Mouse (Mus musculus) kidney, adult 18-20 months (tissue): ENCODE data around the gene Frmd5.

Experiments used
- DNase-seq: peaks from one replicate; pipeline ENCODE4 v3.0.0; 2021

Gene Frmd5

DNA sequence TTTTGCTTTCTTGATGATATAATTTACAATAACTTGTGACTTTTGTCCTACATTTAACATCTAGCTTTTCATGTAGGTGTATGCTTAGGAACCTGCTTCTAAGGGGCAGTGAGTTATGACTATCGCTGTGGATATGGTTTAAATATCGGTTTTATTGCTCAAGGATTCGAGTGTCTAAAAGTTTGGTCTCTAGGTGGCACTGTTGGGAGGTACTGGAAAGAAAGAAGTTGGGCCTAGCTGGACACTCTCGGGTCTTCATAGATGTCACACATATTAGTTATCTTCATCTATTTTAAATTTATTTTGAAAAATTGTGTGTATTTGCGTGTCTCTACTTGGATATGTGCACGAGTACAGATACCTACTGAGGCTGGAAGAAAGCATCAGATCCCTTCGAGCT lies 127.2 kb downstream of the Frmd5 start:
- DNase-seq = no peak

DNA sequence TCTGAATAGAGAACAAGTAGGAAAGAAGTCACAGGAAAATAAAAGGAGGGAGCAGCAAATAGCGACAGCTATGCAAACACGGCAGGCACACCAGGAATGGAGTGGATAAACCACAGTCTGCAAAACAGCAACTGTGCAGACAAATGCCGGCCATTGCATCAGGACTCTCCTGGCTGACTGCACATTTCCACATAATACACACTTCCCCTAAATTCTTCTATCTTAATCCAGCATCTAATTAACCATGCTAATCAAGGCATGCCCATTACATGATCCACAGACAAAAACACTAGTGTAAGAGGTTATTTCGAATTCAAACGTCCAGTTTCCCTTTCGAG lies 129.3 kb downstream of the Frmd5 start:
- no peak for DNase-seq

DNA sequence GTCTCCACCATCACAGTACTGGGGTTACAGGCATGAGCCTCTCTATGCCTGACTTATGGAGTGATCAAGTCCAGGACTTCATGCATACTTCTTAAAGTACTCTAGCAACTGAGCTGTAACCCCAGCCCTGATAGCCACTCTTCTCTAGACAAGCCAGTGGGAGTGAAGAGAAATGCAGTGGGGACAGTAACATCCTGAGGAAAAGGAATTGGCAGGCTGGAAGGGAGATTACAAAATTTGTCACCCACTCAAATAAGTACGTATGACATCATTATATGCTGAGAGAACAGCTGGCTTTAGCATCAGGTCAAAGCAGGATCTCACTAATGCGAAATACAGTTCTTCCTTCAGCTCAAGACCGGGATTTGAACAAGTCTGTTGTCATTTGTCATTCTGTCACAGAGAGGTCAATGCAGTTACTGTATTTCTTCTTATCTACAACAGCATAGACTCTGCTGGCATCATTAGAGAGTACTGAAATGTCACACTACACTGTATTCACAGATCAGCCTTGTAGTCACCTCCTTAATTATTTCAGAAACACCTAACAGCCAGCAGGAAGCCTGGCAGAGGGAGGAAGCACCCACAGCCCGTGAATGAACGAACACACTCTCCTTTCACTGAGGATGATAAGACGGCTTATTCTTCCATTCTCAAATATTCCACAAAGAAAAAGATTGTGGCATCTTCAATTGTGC lies 129.8 kb downstream of the Frmd5 start:
- DNase-seq = no peak

DNA sequence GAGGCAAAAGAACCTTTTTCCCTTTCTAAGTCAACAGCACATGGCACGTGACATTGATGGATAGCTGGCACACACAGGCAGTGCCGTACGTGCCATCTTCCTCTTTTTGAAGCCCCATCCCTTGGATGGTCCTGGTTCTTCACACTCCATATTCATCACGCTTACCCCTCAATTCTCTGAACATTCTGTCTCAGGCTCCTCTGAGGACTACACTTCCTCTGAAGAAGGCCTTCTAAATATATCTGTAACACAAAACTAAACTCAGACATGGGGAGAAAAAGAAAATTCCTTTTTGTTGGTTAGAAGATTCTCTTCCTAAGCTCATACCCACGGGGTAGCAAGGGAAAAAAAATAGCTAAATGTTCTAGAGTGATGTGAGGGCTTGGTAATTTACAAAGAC lies 131.0 kb downstream of the Frmd5 start:
- DNase-seq = no peak

DNA sequence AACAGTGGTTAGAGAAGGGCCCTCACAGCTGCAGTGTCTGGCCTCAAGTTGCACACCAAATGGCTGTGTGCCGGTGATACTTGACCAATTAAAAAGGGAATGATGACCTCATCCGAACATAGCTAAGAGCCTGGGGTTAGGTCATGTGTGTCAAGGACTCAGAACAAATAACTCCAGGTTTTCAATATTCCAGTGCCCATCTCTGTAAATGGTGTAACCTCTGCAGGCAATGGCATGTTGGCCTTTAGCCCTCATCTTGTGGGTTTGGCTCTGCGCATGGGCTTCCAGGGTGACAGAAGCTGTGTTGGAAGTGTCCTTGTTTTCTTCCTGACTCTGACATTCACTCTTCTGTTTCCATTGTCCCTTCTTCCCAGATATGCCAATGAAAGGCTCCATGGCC lies 131.8 kb downstream of the Frmd5 start:
- no peak for DNase-seq

DNA sequence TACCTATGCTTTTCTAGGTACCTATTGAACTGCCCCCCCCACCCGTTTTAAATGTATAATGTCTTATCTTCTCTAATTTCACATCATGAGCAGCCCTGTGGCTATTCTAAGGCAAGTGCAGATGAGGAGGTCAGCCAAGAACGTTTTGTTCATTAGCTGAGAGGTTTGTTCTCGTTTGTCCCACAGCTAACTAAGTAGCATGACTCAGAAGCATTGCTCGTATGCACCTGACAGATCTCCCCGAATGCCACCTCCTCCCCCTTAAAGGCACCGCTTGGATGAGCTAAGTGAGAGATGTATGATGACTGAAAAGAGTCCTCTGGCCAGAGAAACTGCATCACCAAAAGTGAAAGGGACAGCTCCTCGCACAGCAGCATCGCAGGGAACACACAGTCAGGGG lies 132.7 kb downstream of the Frmd5 start:
- no peak for DNase-seq

DNA sequence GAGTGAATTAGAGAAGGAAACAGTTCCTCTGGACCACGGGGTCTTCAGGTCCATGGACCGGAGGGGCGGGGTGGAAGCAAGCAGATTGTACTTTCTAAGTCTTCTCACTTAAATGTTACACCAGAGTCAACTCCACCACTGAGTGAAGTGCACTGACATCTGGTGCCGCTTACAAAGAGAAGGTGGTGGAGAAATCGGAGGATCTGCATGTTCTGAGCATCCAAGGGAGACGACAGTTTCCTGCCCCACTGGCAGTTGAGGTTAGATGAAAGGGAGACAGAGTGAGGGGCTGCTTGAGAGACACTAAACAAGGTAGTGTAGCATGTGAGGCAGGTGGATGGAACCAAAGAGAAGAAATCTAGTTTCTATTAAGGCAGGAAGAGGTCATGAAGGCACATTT lies 137.0 kb downstream of the Frmd5 start:
- DNase-seq = no peak

DNA sequence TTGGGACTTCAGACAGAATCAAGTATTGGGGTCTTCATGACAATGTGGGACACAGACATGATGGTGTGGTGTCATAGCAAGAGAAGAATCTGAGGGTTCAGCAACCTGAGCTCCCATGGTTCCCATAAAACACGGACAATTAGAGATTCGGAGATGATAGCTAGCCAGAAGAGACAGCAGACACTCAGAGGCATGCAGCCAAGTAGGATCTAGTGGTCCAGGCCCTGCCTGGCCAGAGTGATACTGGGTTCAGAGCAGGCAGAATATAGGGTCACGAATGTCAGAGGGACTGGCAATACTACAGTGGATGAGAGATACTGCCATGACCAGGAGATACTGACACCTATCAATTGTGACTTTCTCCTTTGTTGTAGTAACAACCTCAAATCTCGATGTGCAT lies 138.6 kb downstream of the Frmd5 start:
- no peak for DNase-seq

DNA sequence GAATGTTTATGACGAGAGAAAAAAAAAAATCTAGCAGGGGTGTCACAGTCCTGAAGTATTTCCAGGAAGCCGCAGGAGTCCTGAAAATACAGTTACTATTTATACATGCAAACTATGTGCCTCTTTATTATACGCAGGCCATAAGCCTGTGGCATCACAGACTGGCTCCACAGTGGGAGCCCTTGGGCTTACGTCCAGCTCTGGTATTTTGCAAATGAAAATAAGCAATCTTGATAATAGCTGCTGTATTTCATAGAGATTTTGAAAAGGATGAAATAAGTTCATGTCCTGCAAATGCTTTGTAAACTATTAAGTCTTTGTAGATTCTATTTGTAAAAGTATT lies 145.8 kb downstream of the Frmd5 start:
- no peak for DNase-seq

DNA sequence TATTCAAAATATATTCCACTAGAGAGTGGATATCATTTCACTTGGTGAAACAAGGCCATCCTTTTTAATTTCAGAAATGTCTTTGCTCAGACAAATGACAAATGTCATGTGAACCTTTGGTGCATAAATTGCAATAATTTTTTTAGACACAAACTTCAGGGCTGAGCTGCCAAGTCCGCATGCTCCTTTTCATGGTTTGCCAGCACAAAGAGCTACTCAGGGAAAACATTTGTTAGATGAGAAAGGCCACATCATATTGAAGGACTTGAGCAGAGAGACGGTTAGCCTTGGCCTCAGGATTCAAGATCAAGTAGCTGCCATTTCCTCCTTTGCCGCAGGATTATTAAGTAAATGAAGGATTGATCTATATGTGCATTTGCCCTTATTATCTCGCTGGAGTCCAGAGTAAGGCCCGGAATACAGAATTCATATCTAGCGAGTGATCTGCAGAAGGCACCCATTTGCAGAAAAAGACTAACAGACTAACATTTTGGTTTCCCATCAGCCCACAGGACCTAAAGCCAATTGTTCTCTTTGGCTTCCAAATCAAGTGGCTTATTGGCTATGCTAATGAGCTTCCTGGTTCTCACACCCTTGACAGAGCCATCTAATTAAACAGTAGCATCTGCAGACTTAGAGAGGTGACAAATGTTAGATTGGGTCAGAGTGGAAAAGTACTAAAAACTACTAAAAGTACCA lies 146.3 kb downstream of the Frmd5 start:
- DNase-seq = no peak

DNA sequence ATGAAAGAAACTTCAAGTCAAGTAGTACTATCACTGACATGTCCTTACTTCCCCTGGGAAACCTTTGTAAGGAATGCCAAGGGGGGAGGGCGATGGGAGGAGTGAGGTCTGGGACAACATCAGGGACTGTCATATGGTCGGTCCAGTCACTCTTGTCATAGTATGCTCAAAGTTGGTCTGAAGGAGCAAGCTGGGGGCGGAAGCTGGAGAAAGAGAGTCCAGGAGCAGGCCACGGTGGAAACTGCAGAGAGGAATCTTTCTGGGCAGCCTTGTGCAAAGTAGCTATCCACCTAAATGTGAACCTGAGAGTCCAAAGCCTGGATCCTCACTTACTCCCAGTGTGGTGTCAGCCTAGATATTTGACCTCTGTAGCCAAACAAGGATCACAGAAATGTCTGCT lies 147.5 kb downstream of the Frmd5 start:
- DNase-seq = no peak

DNA sequence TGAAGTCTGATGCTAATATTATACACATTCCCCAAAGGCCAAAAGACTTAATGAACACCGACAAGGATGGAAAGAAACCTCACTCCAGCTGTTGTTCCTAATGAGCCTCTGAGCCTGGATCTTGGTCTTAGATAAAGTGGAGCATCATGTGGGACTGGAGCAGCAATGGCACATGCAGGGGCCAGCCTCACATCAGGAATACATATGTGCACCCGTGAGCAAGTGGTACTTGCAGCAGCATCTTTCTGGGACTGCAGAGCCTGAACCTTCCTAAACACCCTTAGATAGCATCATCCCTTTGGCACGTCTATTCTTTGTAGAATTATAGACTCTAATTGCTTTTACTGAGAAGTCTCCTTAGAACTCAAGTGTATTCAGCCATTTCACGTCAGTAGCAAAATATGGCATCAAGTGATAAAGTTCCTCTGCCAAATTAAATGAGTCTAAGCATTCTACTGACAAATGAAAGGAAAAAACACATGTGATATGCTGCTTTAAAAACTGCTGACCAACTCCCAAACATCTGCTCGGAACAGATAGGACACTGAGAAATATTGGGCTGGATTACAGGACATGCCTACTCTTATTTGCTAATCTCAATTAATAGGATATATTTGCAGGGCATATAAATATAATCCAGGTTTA lies 148.6 kb downstream of the Frmd5 start:
- no peak for DNase-seq

DNA sequence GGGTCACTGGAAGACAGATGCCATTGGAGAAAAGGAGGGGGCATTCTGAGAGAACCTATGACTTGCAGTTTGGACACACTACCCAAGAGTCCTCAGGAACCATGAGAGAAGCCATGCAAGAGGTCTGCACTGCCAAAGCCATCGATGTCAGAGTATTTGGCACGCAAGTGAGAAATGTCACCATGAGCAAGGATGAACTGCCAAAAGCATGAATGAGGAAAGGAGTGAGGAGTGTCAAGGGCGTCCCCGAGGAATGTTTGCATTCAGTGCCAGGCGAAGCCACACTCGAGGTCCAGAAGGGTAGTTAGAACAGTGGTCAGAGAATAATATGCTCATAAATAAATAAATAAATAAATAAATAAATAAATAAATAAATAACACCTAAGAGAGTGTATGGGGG lies 150.9 kb downstream of the Frmd5 start:
- no peak for DNase-seq

DNA sequence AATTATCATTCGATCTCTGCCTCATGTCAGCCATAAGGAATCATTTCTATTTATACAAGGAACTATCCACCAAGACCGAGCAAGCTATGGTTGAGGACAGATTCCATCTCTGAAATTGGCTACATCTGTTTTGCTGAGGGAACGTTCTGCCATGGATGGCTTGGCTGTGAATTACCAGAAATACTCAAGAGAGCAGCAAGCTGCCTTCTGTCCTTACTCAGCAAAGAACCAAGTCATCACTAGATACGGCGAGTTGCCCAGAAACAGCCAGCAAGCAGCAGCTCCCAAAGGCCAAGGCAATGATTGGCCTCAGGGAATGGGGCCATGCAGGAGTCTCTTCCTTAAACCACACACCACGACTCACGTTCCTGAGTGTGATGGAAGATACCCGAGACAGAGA lies 151.8 kb downstream of the Frmd5 start:
- DNase-seq = no peak

DNA sequence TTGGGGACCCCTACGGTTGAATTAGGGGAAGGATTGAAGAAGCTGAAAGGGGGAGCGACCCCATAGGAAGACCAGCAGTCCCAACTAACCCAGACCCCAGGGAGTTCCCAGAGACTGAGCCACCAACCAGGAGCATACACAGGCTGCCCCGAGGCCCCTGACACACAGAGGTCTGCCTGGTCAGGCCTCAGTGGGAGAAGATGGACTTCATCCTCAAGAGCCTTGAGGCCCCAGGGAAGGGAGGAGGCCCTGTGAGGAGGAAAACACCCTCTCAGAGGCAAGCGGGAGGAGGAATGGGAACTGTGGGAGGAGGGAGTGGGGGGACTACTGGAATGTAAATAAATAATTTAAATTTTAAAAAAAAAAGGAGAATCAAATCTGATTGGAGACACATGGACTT lies 160.4 kb downstream of the Frmd5 start:
- DNase-seq = no peak

DNA sequence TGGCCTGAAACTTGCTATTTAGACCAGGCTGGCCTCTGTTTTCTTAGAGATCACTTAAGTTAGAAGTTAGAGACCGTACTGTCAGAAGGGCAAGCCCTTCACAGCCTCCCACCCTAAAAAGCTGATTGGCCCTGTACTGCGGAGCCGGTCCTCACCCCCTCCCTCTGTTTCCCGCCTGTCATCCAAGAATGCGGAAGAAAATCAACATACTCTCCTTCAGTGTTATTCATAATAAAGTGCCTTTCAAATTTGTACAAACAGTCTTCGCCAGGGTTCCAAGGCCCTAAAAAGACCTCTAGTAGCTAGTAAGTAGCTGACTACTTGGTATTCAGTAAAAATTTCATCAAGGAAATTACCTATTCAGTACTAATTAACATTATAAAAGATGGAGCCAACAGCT lies 164.0 kb downstream of the Frmd5 start:
- no peak for DNase-seq

DNA sequence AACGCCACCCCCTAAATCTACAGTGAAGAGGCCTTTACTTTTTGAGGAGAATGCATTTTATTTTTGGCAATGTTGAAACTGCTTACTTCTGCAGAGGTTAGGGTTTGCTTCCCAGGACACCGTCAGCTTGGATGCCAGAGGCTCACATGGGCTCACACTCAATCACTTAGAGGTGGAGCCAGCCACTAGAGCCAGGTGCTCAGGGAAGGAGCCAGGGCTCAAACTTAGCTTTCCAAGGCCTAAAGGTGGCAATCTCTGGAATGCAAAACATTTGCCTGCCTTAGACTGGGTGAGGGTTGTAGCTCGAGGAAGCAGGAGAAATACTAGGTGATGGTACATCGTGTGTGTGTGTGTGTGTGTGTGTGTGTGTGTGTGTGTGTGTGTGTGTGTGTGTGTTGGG lies 174.8 kb downstream of the Frmd5 start:
- no peak for DNase-seq

DNA sequence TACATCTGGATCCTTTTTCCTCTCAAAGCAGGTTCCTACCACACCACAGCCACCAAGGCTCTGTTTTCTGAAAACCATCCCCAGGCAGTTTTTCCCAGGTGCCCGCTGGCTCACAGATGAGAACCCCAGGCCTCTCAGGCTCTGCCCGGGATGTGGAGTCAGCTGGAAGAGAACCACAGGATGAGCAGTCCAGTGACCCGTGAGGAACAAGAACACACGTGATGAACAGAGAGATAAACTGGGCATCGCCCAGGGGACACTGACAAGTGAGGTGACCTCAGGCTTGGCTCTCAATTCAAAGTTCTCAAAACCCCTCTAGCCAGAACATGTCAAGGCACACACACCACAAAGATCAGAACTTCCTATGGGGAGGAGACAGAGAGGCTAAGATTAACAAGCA lies 176.6 kb downstream of the Frmd5 start:
- no peak for DNase-seq

DNA sequence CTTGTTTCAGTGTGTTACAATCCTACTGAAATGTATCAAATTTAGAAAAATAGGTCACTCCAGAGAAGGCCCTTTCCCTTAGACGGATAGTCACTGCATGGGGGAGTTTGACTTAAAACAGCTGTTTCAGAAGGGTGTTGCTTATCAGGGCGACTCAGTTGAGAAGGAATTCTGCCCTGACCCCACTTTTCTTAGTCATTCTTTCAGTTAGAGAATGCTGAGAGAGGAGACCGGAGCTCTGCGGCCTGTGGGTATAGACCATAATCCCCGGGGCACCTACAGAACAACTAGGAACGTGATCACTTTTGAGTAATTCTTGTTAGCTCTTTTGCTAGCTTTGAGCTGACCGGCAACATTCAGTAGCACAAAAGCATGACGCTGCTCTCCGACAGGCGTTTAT lies 178.6 kb downstream of the Frmd5 start:
- no peak for DNase-seq

DNA sequence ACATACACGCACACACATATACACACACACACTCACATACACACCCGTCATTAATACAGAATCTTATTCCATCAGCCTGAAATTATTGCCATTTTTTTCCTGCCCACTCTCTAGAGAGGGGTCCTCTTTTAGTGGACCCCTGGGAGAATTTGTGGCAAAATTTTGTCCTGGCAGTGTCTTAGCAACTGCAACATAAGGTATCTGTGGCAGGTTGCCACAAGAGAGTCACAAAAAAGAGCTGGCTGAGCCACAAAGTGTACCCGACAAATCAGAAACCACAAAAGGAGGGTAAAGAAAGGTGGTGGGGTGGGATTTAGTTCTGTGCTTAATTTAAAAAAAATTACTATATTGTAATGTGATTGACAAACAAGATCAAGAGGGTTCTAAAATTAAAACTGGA lies 181.0 kb downstream of the Frmd5 start:
- DNase-seq = no peak

DNA sequence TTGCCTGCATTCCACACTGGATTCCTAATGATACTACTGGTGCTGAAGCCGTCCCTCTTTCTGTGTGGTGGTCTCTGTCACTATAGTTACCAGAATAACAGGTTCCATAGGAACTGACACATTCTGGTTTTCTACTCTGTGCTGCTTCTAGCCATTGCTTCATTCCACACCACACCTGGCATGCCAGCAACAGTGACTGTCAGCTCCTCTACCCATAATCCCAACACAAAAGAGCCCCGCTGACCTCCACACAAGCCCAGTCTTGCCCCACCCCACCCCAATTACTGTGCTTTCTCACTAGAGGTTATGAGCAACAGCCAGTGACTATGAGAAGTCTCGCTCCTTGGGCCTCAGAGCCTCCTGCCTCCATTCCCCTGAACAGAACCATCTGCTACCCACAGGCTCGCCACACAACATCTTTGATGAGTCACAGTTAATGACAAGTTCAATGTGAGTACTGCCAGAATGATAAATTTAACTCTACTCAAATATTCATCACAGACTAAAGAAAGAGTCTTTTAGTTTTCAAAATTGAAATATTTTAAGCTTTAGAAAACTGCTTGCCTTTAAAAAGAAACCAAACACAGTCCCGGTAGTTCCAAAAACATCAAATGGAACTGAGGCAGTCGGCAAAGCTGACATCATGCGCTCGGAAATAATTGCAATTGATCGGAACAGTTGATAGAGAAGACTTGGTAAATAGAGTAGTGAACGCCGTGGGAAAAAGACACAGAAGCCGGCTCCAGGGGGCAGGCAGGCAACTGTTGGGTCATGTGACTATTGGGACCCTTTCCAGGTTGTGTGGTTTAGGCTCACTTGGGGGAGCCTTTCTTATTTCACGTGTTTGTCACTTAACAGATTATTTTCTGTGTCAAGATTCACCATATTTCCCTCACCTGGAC lies 185.4 kb downstream of the Frmd5 start:
- no peak for DNase-seq

DNA sequence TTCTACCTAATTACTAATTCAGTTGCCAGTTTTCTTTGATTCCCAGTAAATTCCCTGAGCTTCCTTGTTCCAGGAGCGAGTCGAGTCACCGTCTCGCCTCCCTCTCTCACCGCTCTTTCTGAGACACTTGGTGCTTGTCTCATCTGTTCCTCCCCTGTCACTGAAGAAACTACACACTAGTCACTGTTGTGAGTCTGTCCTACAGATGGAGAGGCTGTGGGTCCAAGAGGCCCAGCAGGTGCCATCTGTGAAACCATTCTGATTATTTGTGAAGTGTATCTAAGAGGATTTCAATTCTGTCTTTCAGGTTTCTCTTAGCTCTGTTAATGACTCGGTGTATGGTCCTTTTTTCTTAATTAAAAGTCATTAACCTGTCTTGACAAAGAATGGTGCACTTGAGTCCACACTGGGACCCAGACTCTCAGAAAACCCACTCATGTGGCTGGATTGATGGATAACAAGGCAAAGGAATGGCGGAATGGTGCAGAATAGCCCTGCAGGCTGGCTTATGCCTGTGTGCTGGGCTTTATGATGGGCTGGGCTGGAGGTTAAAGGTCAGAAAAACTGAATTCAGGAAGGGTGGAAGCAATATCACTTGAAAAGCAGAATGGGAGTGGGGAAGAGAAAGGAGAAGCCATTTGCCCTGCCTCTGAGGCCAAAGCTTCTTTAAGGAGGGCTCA lies 186.2 kb downstream of the Frmd5 start:
- no peak for DNase-seq

DNA sequence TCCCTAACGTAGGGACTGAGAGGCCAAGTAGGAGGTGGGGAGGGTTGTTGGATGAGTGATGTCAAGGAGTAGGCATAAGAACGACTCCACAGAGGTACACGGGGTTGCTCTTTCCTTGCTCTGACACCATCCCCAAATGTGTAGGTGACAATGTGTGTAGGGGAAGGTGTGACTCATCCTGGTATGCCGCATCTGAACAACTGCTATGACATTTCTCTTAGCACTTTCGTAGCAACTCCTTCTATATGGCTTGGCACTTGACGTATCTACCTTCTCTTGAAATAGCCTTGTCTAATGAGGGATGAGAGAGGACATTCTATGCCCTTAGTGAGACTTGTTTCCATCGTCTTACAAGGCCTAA lies 191.7 kb downstream of the Frmd5 start:
- no peak for DNase-seq
